Mouse (Mus musculus) G1E (cell line): ENCODE measurements around the gene 2410015M20Rik.

Experiments used
- CTCF ChIP-seq: IDR thresholded peaks from 2 replicates; pipeline ENCODE4 v1.5.1; 2012; ENCODE audit warnings: low read depth, low read length, inconsistent platforms, mixed read lengths
- GATA1 ChIP-seq: IDR thresholded peaks from 2 replicates; pipeline ENCODE4 v1.6.1; 2012; ENCODE audit warnings: borderline replicate concordance, low read length, inconsistent platforms, mixed read lengths
- GATA2 ChIP-seq: IDR thresholded peaks from 2 replicates; pipeline ENCODE4 v1.6.1; 2012; ENCODE audit warnings: low read depth, low read length, inconsistent platforms, borderline replicate concordance
- POLR2AphosphoS5 ChIP-seq: IDR thresholded peaks from 2 replicates; pipeline ENCODE4 v1.6.1; 2012; ENCODE audit warnings: low read depth, low read length, inconsistent platforms; ENCODE audit not compliant: insufficient replicate concordance
- TAL1 ChIP-seq: conservative IDR thresholded peaks from 2 replicates; pipeline ENCODE4 v1.6.1; 2012; ENCODE audit warnings: low read depth, low read length, inconsistent platforms, mixed read lengths

DNA sequence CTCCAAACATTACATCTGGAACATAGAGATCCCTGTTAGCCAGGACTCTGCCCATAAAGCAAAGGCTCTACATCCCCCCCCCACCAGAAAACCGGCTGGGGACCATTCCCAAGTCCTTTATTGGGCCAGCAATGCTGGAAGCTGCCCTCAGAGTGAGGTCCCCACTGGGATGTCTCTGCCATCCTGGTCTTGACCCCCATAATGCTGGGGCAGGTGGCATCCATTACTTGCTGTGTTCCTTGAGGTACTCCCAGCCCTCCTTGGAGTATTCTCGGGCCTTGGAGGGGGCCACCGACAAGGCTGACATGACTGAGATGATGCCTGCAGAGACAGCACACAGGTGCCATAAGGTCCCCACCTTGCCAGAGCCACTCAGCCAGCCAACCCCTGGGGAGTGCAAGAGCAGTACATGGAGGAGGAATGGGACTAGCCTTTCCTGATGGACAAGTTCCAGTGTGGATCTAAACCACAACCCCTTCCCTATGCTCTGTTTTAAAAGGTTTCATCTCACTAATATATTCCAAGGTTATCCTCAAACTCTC lies 2.0 kb downstream of the 2410015M20Rik start:
- no peak for TF ChIP-seq CTCF
- no peak for TF ChIP-seq POLR2AphosphoS5
- no peak for TF ChIP-seq GATA1
- no peak for TF ChIP-seq TAL1
- no peak for TF ChIP-seq GATA2
